Mouse (Mus musculus): ENCODE measurements around the gene Cbx2. TPM values are rescaled to one million over a fixed set of nuclear protein-coding genes. Genes with fewer than 3 reads are reported as not detected.

Gene Cbx2
- polyA plus RNA-seq, 1 experiment from 2014 or later: 5.7 TPM

DNA sequence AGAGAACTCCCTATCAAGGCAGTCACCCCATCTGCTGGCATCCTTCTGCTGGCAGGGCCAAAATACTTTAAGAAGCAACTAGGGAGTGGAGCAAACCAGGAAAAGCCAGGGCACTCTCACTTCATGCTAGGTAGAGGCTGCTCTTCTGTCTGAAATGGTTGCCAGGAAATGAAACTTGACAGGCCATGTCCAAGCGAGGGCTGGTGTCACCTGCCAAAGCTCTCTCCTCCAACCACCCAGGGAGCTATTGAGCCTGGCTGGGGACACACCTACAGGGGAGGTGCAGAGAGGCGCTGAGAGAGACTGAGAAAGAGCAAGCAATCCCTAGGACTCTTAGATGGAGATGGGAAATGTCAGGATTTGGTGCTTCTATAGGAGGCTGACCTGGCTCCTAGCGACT lies 36.5 kb downstream of the Cbx2 start:
- Histone ChIP-seq H3K4me3 (ENCODE audit: low read depth, low read length) (no peak overlapping the region), H3K4me1 (ENCODE audit: control insufficient read depth, insufficient read depth, low read length) (peaks cover 37% of the 10 kb centered on the region), H3K36me3 (ENCODE audit: control insufficient read depth, insufficient read depth, low read length) (no peaks in the 10 kb centered on the region), H3K27ac (ENCODE audit: low read depth, low read length) (no peak overlapping the region), H3K9me3 (ENCODE audit: control insufficient read depth, low read length) (no peaks in the 10 kb centered on the region), H3K9ac (replicated peaks; ENCODE audit: low read depth, low read length) (no peak overlapping the region), H3K4me2 (ENCODE audit: low read depth, low read length) (no peak overlapping the region), H3K27me3 (ENCODE audit: control insufficient read depth, insufficient read depth, low read length) (peaks cover 28% of the 10 kb centered on the region)
- no peak for ATAC-seq (ENCODE audit: low read depth)
- 8% methylated on average over 3 of the region's 3 CpGs for WGBS

DNA sequence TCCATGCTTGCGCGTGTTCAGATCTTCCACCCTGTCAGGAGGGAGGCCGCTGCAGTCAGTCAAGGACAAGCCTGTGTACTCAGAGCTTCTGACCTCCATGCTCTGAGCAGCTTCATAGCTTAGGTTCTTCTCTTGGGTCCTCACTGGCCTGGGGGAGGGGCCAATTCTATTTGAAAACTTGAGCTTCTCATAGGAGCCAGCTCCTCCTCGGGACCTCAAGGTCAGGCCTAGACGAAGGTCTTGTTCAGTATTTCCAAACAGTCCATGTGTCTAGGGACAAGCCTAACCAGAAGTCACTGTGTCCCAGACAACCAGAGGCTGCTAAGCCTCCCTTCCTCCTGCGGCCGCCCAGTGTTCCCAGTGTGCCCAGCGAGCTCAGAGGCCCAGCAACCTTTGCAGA lies 44.1 kb downstream of the Cbx2 start:
- no peaks in the 10 kb centered on the region for H3K36me3 ChIP-seq (ENCODE audit: control insufficient read depth, insufficient read depth, low read length)

DNA sequence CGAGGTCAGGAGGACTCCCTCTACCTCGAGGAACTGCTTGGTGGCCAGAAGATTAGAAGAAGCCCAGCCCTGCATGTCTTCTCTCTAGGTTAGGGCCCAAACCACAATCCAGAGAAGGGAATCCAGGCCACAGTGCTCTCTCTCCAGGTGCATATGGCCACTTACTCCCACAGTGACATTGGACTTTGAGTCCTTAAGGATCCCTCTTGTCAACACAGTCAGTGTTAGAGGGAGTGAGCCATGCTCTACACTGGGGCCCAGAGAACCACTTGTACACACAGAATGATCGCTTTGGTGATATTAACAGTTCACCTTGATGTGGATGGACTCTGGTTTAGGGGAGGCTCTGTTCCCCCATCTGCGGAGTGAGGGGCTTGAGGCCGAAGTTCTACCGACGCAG lies 49.5 kb downstream of the Cbx2 start:
- Histone ChIP-seq H3K4me2 (ENCODE audit: low read depth, low read length) (no peak overlapping the region), H3K27ac (ENCODE audit: low read depth, low read length) (no peak overlapping the region), H3K4me3 (ENCODE audit: low read depth, low read length) (no peak overlapping the region), H3K36me3 (ENCODE audit: control insufficient read depth, insufficient read depth, low read length) (no peaks in the 10 kb centered on the region), H3K4me1 (ENCODE audit: control insufficient read depth, insufficient read depth, low read length) (no peaks in the 10 kb centered on the region), H3K9me3 (ENCODE audit: control insufficient read depth, low read length) (no peaks in the 10 kb centered on the region), H3K27me3 (ENCODE audit: control insufficient read depth, insufficient read depth, low read length) (no peaks in the 10 kb centered on the region), H3K9ac (replicated peaks; ENCODE audit: low read depth, low read length) (no peak overlapping the region)
- WGBS: 88% methylated on average over 7 of the region's 7 CpGs
- no peak for ATAC-seq (ENCODE audit: low read depth)

More for the DNA sequence above, 44.1 kb downstream of the Cbx2 start:
- Histone ChIP-seq H3K27ac (ENCODE audit: low read depth, low read length) (no peak overlapping the region), H3K4me2 (ENCODE audit: low read depth, low read length) (no peak overlapping the region), H3K4me3 (ENCODE audit: low read depth, low read length) (no peak overlapping the region), H3K27me3 (ENCODE audit: control insufficient read depth, insufficient read depth, low read length) (peaks cover 1% of the 10 kb centered on the region; the same call in 1 of the 2 replicates), H3K9me3 (ENCODE audit: control insufficient read depth, low read length) (no peaks in the 10 kb centered on the region), H3K4me1 (ENCODE audit: control insufficient read depth, insufficient read depth, low read length) (no peaks in the 10 kb centered on the region), H3K9ac (replicated peaks; ENCODE audit: low read depth, low read length) (no peak overlapping the region)
- ATAC-seq (ENCODE audit: low read depth): no peak
- WGBS: 79% methylated on average over 8 of the region's 8 CpGs

DNA sequence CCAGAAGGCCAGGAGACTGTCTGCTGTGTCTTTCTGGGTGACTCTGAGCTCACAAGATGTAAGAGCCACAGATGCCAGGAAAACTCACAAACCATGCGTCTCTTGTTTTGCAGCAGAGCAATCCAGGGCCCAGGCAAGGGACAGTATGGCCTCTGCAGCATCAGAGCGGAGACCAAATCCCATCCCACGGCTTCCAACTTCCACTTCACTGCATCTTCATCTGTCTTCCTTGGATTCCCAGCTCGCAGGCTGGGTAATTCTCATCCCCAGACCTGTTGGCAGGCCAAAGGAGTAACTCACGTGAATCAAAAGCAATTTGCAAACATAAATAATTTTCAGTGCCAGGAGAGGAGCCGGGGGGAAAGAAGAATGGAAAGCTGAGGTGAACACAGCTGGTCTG lies 50.2 kb downstream of the Cbx2 start:
- no peaks in the 10 kb centered on the region for H3K4me1 ChIP-seq (ENCODE audit: control insufficient read depth, insufficient read depth, low read length)
- WGBS: 55% methylated on average over 6 of the region's 6 CpGs
- no peaks in the 10 kb centered on the region for H3K36me3 ChIP-seq (ENCODE audit: control insufficient read depth, insufficient read depth, low read length)
- no peaks in the 10 kb centered on the region for H3K27me3 ChIP-seq (ENCODE audit: control insufficient read depth, insufficient read depth, low read length)
- no peak overlapping the region for H3K9ac ChIP-seq (replicated peaks; ENCODE audit: low read depth, low read length)
- H3K4me2 ChIP-seq (ENCODE audit: low read depth, low read length): no peak overlapping the region
- no peaks in the 10 kb centered on the region for H3K9me3 ChIP-seq (ENCODE audit: control insufficient read depth, low read length)
- H3K27ac ChIP-seq (ENCODE audit: low read depth, low read length): no peak overlapping the region
- no peak for ATAC-seq (ENCODE audit: low read depth)
- no peak overlapping the region for H3K4me3 ChIP-seq (ENCODE audit: low read depth, low read length)

DNA sequence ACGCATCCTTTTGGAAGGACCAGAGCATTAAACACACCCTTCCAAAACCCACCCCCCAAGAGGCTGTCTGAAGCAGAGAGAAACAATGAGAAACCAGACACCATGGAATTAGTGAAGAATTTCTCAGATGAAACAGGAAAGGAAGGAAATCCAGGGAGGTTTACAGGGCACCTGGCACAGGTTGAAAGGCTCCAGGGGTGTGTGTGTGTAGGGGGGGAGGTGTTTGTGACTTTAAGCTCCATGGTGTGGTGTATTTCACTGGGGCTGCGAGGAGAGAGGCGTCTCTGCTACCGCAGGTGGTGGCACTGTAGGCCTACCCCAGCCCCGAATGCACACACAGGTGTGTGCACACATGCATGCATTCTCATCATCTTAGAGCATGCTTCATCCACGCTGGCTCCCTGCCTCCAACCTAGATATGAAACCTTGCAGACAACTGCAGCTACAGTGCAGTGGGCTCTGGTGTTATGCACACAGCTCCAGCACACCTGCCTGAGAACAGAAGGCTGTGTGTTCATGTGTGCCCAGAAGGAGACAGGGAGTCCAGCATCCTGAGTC lies 51.2 kb downstream of the Cbx2 start:
- no peak for ATAC-seq (ENCODE audit: low read depth)
- Histone ChIP-seq H3K27ac (ENCODE audit: low read depth, low read length) (0 out of 2 replicates have a peak overlapping the region, but pooled peaks have one; percentile 16), H3K27me3 (ENCODE audit: control insufficient read depth, insufficient read depth, low read length) (no peaks in the 10 kb centered on the region), H3K4me1 (ENCODE audit: control insufficient read depth, insufficient read depth, low read length) (peaks cover 9% of the 10 kb centered on the region; the same call in 1 of the 2 replicates), H3K36me3 (ENCODE audit: control insufficient read depth, insufficient read depth, low read length) (no peaks in the 10 kb centered on the region), H3K9me3 (ENCODE audit: control insufficient read depth, low read length) (no peaks in the 10 kb centered on the region), H3K4me3 (ENCODE audit: low read depth, low read length) (no peak overlapping the region), H3K9ac (replicated peaks; ENCODE audit: low read depth, low read length) (0 out of 2 replicates have a peak overlapping the region, but pooled peaks have one; percentile 3), H3K4me2 (ENCODE audit: low read depth, low read length) (no peak overlapping the region)
- 72% methylated on average over 6 of the region's 6 CpGs for WGBS

DNA sequence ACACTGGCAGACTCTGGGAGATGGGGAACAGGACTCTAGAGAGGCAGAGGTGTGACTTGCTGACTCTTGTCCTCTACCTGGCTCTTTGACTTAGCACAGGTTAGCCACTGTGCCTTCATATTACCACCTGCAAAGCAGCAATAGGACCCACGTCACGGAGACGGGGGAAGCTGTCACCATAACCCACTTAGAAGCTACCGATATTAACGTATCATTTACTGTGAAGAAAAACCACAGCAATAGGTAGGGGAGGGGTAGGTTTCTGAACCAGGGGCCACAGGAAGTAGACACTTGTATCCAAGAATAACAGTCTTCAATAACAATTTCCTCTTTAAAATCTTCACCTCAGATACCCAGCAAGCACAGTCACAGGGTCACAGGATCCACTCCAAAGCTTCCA lies 53.0 kb downstream of the Cbx2 start:
- Histone ChIP-seq H3K4me1 (ENCODE audit: control insufficient read depth, insufficient read depth, low read length) (peaks cover 22% of the 10 kb centered on the region), H3K9ac (replicated peaks; ENCODE audit: low read depth, low read length) (no peak overlapping the region), H3K4me2 (ENCODE audit: low read depth, low read length) (no peak overlapping the region), H3K27ac (ENCODE audit: low read depth, low read length) (no peak overlapping the region), H3K4me3 (ENCODE audit: low read depth, low read length) (no peak overlapping the region), H3K36me3 (ENCODE audit: control insufficient read depth, insufficient read depth, low read length) (peaks cover 11% of the 10 kb centered on the region), H3K27me3 (ENCODE audit: control insufficient read depth, insufficient read depth, low read length) (peaks cover 4% of the 10 kb centered on the region; the same call in 1 of the 2 replicates), H3K9me3 (ENCODE audit: control insufficient read depth, low read length) (no peaks in the 10 kb centered on the region)
- no peak for ATAC-seq (ENCODE audit: low read depth)
- WGBS: 90% methylated on average over 5 of the region's 5 CpGs

DNA sequence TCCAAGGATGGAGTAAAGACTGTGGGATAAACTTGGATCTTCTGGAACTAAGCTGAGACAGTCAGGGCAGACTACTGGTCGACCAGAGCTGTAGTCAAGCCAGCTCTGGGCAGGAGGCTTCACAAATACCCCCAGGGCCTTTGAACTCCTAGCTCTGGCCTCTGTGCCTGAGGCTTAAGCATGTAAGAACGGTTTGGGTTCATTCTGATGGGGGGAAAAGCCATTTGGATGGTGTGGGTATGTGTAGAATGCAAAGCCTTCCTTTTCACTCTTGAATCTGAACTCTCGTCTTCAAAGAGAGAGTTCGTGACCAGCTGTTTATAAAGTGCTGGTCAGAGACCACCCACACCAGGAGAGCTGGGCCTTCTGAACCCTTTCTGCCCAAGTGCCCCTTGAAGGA lies 55.0 kb downstream of the Cbx2 start:
- no peak for ATAC-seq (ENCODE audit: low read depth)
- Histone ChIP-seq H3K9me3 (ENCODE audit: control insufficient read depth, low read length) (no peaks in the 10 kb centered on the region), H3K4me1 (ENCODE audit: control insufficient read depth, insufficient read depth, low read length) (peaks cover 33% of the 10 kb centered on the region), H3K4me3 (ENCODE audit: low read depth, low read length) (no peak overlapping the region), H3K4me2 (ENCODE audit: low read depth, low read length) (no peak overlapping the region), H3K27me3 (ENCODE audit: control insufficient read depth, insufficient read depth, low read length) (peaks cover 20% of the 10 kb centered on the region), H3K36me3 (ENCODE audit: control insufficient read depth, insufficient read depth, low read length) (peaks cover 27% of the 10 kb centered on the region), H3K27ac (ENCODE audit: low read depth, low read length) (no peak overlapping the region), H3K9ac (replicated peaks; ENCODE audit: low read depth, low read length) (no peak overlapping the region)
- 77% methylated on average over 4 of the region's 4 CpGs for WGBS

DNA sequence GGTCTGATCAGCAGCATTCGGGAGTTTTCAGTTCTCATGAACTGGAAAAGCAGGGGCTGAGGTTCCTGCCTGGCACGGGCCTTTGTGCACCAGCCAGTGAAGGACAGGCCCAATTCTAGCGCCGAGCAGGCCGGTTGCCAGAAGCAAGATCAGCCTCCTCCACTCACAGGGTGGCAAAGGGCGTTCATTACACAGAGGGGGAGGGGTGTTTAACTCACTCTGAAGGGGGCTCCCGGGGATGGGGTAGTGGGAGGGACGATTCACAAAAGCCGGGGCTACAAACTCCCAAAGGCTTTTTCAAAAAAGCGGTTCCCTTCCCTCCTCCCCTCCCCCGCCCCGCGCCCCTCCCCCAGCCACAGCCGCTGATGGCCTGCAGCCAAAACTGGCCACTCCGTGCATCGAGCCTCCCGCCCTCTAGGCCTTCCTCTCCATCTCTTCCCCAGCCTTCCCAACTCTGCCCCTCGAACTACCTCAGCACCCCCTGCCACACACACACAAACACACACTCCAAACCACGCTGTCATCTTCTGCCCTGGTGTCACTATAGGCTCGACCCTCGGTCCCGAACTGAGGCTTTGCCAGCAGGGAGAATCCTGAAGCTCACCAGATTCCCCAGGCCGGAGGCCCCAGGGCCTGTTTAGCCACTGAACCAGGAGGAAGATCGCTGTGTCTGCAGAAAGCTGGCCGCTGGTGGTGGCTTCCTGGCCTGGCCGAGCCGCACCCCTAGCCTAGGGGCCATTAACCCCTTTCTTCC lies 56.1 kb downstream of the Cbx2 start:
- 5% methylated on average over 24 of the region's 27 CpGs for WGBS
- no peak overlapping the region for H3K4me3 ChIP-seq (ENCODE audit: low read depth, low read length)
- peaks cover 27% of the 10 kb centered on the region for H3K36me3 ChIP-seq (ENCODE audit: control insufficient read depth, insufficient read depth, low read length)
- no peaks in the 10 kb centered on the region for H3K9me3 ChIP-seq (ENCODE audit: control insufficient read depth, low read length)
- peak; percentile 70 for ATAC-seq (ENCODE audit: low read depth)
- H3K4me1 ChIP-seq (ENCODE audit: control insufficient read depth, insufficient read depth, low read length): peaks cover 43% of the 10 kb centered on the region
- peak overlapping the region; percentile 6; the same call in 1 of the 2 replicates for H3K4me2 ChIP-seq (ENCODE audit: low read depth, low read length)
- H3K27ac ChIP-seq (ENCODE audit: low read depth, low read length): peak overlapping the region; percentile 68; the same call in 1 of the 2 replicates
- H3K9ac ChIP-seq (replicated peaks; ENCODE audit: low read depth, low read length): 0 out of 2 replicates have a peak overlapping the region, but pooled peaks have one; percentile 0
- peaks cover 20% of the 10 kb centered on the region for H3K27me3 ChIP-seq (ENCODE audit: control insufficient read depth, insufficient read depth, low read length)

DNA sequence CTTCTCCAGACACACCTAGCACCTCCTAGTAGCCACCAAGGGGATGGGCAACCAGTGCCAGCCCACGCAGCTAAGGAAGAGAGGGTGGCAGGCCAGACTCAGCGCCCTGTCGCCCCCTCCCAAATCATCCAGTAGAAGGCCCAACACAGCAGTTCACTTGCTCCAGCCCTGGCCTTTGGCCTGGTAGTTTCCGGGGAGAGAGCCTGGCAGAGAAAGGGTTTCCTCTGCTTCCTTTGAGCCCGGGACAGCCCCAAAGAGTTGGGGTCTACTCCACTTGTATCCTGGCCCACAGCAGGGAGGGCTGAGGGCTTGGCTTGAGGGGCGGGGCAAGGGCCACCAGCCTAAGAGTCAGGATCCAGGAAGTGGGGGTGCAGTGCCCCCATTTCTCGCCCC lies 56.7 kb downstream of the Cbx2 start:
- no peak overlapping the region for H3K4me3 ChIP-seq (ENCODE audit: low read depth, low read length)
- no peak for ATAC-seq (ENCODE audit: low read depth)
- 0 out of 2 replicates have a peak overlapping the region, but pooled peaks have one; percentile 2 for H3K27ac ChIP-seq (ENCODE audit: low read depth, low read length)
- 0 out of 2 replicates have a peak overlapping the region, but pooled peaks have one; percentile 0 for H3K9ac ChIP-seq (replicated peaks; ENCODE audit: low read depth, low read length)
- H3K36me3 ChIP-seq (ENCODE audit: control insufficient read depth, insufficient read depth, low read length): peaks cover 27% of the 10 kb centered on the region
- peaks cover 20% of the 10 kb centered on the region for H3K27me3 ChIP-seq (ENCODE audit: control insufficient read depth, insufficient read depth, low read length)
- peak overlapping the region; percentile 6; the same call in 1 of the 2 replicates for H3K4me2 ChIP-seq (ENCODE audit: low read depth, low read length)
- H3K9me3 ChIP-seq (ENCODE audit: control insufficient read depth, low read length): no peaks in the 10 kb centered on the region
- H3K4me1 ChIP-seq (ENCODE audit: control insufficient read depth, insufficient read depth, low read length): peaks cover 49% of the 10 kb centered on the region
- 36% methylated on average over 7 of the region's 7 CpGs for WGBS

Data from neural tube, embryonic 14.5 days (tissue).